16 mouse cellular contexts compared by ENCODE assay signal in genomic region chr11:103177815-103178485, GRCm38 (mm10). TPM values are rescaled to one million over a fixed set of nuclear protein-coding genes. Genes with fewer than 3 reads are reported as not detected.
DNase-seq lines count a peak whose midpoint lies in the region; ATAC-seq lines count a peak whose summit lies in the region.
"Had no signal": no experiment of that assay in that cellular context is flagged by ENCODE, and none has a peak within 500 bp of the region (broad histone marks: within the 10 kb centered on the region; RNA-seq: fewer than 3 reads in every experiment).

No protein-coding gene starts in this region.

- peak overlapping the region; percentile 29; the same call in 1 of the 2 replicates for H3K4me2 ChIP-seq in heart, embryonic 14.5 days (ENCODE audit: low read length)
- no peak overlapping the region for H3K4me2 ChIP-seq in hindbrain, embryonic 13.5 days
- H3K4me2 ChIP-seq: intestine, embryonic 15.5 days; midbrain, embryonic 11.5 days had no signal

- WGBS in heart, embryonic 14.5 days = 79% methylated on average over 15 of the region's 15 CpGs
- WGBS in hindbrain, embryonic 13.5 days = 83% methylated on average over 15 of the region's 15 CpGs
- 84% methylated on average over 15 of the region's 15 CpGs for whole genome bisulfite sequencing in forebrain, embryonic 10.5 days

- no peak for ATAC-seq in heart, embryonic 14.5 days (ENCODE audit: insufficient number of reproducible peaks, insufficient read depth, low FRiP score, low read depth)
- ATAC-seq in activated CD4-positive, CD25-positive, alpha-beta regulatory T cell, adult 4 months = peak; percentile 6
- no peak for ATAC-seq in hindbrain, embryonic 13.5 days (ENCODE audit: low FRiP score)
- ATAC-seq: intestine, embryonic 15.5 days had no signal

- peaks cover 18 to 26% of the 10 kb centered on the region in 2 experiments for H3K4me1 ChIP-seq in heart, embryonic 14.5 days (ENCODE audit: control insufficient read depth in 2 of 2, insufficient read depth in 2 of 2, low read length in 2 of 2)
- peaks cover 4% of the 10 kb centered on the region; the same call in 1 of the 2 replicates for H3K4me1 ChIP-seq in hindbrain, embryonic 13.5 days (replicated peaks)
- peaks cover 6% of the 10 kb centered on the region for H3K4me1 ChIP-seq in forebrain, embryonic 10.5 days

- H3K36me3 ChIP-seq in heart, embryonic 14.5 days (ENCODE audit: control insufficient read depth, insufficient read depth, low read length) = no peaks in the 10 kb centered on the region
- H3K36me3 ChIP-seq in hindbrain, embryonic 13.5 days = no peaks in the 10 kb centered on the region
- H3K36me3 ChIP-seq in forebrain, embryonic 10.5 days (replicated peaks) = no peaks in the 10 kb centered on the region
- H3K36me3 ChIP-seq: intestine, embryonic 15.5 days had no signal

- H3K9ac ChIP-seq in heart, embryonic 14.5 days (ENCODE audit: low read length) = 0 out of 2 replicates have a peak overlapping the region, but pooled peaks have one; percentile 36
- H3K9ac ChIP-seq in hindbrain, embryonic 13.5 days = no peak overlapping the region
- H3K9ac ChIP-seq: intestine, embryonic 15.5 days had no signal

- peak overlapping the region; percentile 34 to 64; a peak in 2 of 4 replicates for H3K27ac ChIP-seq in heart, embryonic 14.5 days (replicated peaks in 1 of 2; ENCODE audit: control insufficient read depth in 1 of 2, insufficient read depth in 1 of 2, low read depth in 2 of 2, low read length in 2 of 2)
- H3K27ac ChIP-seq in hindbrain, embryonic 13.5 days = no peak overlapping the region
- no peak overlapping the region for H3K27ac ChIP-seq in forebrain, embryonic 10.5 days
- H3K27ac ChIP-seq: intestine, embryonic 15.5 days had no signal

- no peak for DNase-seq in heart, postnatal 4 days
- DNase-seq in CD4-positive helper T cell, adult 2 months (ENCODE audit: low read depth, low spot score) = peak; percentile 67
- DNase-seq in lung, postnatal 36 days = peak; percentile 67
- no peak for DNase-seq in forebrain, embryonic 10.5 days (ENCODE audit: extremely low spot score, low spot score)
- DNase-seq in left cerebral cortex, adult 9 months (ENCODE audit: low spot score in 2 of 2) = no peak
- DNase-seq: adrenal gland, postnatal 25 days; cerebellum, postnatal 25 days; gastrocnemius, postnatal 10 days had no signal

- peaks cover 4% of the 10 kb centered on the region; the same call in 1 of the 2 replicates for H3K27me3 ChIP-seq in heart, embryonic 14.5 days (ENCODE audit: control insufficient read depth, insufficient read depth, low read length)
- peaks cover 30% of the 10 kb centered on the region for H3K27me3 ChIP-seq in hindbrain, embryonic 13.5 days
- H3K27me3 ChIP-seq in forebrain, embryonic 10.5 days (ENCODE audit: poor library complexity, severe bottlenecking) = peaks cover 49% of the 10 kb centered on the region

- no peak overlapping the region for H3K4me3 ChIP-seq in heart, embryonic 14.5 days (ENCODE audit: control insufficient read depth in 1 of 2, insufficient read depth in 1 of 2, low read depth in 1 of 2, low read length in 2 of 2)
- no peak overlapping the region for H3K4me3 ChIP-seq in hindbrain, embryonic 13.5 days
- H3K4me3 ChIP-seq in forebrain, embryonic 10.5 days = no peak overlapping the region
- H3K4me3 ChIP-seq: intestine, embryonic 15.5 days had no signal

- H3K9me3 ChIP-seq in heart, embryonic 14.5 days (ENCODE audit: control insufficient read depth, low read length) = no peaks in the 10 kb centered on the region
- no peaks in the 10 kb centered on the region for H3K9me3 ChIP-seq in hindbrain, embryonic 13.5 days
- no peaks in the 10 kb centered on the region for H3K9me3 ChIP-seq in forebrain, embryonic 10.5 days
- H3K9me3 ChIP-seq: intestine, embryonic 15.5 days had no signal

RNA-seq across cellular contexts. Expression of gene Fmnl1, which starts 7.0 kb away (rescaled TPM):
- polyA plus RNA-seq in heart, embryonic 14.5 days (2014; fragmentation: Nextera tagmentation; extraction: Ambion mirVana) = 2.3 and 2.9 TPM in 2 replicates
- 1 to 10 TPM; 7.4 to 8.6 TPM for total RNA-seq in heart, postnatal 4 days (2021)
- polyA plus RNA-seq in activated CD4-positive, CD25-positive, alpha-beta regulatory T cell, adult 4 months (2017; shearing (Covaris generic)) = 10 to 100 TPM; 60.0 to 62.7 TPM
- polyA plus RNA-seq in hindbrain, embryonic 13.5 days (2015; fragmentation: Nextera tagmentation; extraction: Ambion mirVana) = 3.1 and 3.3 TPM in 2 replicates
- polyA plus RNA-seq in forebrain, embryonic 10.5 days (2016; fragmentation: Nextera tagmentation; extraction: Ambion mirVana) = 0.47 and 0.81 TPM in 2 replicates

RNA-seq across cellular contexts. Expression of gene 1700023F06Rik, which starts 30.4 kb away (rescaled TPM):
- 0.18 and 0.30 TPM in 2 replicates for polyA plus RNA-seq in heart, embryonic 14.5 days (2014; fragmentation: Nextera tagmentation; extraction: Ambion mirVana)
- total RNA-seq in heart, postnatal 4 days (2021) = not detected
- not detected for polyA plus RNA-seq in activated CD4-positive, CD25-positive, alpha-beta regulatory T cell, adult 4 months (2017; shearing (Covaris generic))
- 0.87 and 1.3 TPM in 2 replicates for polyA plus RNA-seq in hindbrain, embryonic 13.5 days (2015; fragmentation: Nextera tagmentation; extraction: Ambion mirVana)
- 0.21 and 0.32 TPM in 2 replicates for polyA plus RNA-seq in forebrain, embryonic 10.5 days (2016; fragmentation: Nextera tagmentation; extraction: Ambion mirVana)
- total RNA-seq: adrenal gland, postnatal 25 days; gastrocnemius, postnatal 10 days; MEL had no signal

RNA-seq across cellular contexts. Expression of gene Spata32, which starts 40.3 kb away (rescaled TPM):
- polyA plus RNA-seq in heart, embryonic 14.5 days (2014; fragmentation: Nextera tagmentation; extraction: Ambion mirVana) = not detected in 2 replicates
- total RNA-seq in heart, postnatal 4 days (2021) = not detected
- polyA plus RNA-seq in activated CD4-positive, CD25-positive, alpha-beta regulatory T cell, adult 4 months (2017; shearing (Covaris generic)) = not detected
- 0.40 and 0.58 TPM in 2 replicates for polyA plus RNA-seq in hindbrain, embryonic 13.5 days (2015; fragmentation: Nextera tagmentation; extraction: Ambion mirVana)
- not detected in 2 replicates for polyA plus RNA-seq in forebrain, embryonic 10.5 days (2016; fragmentation: Nextera tagmentation; extraction: Ambion mirVana)
- total RNA-seq: adrenal gland, postnatal 25 days; gastrocnemius, postnatal 10 days; MEL had no signal
- polyA plus RNA-seq: intestine, embryonic 15.5 days; large intestine, adult 2 months; limb, embryonic 11.5 days; midbrain, embryonic 11.5 days had no signal

RNA-seq across cellular contexts. Expression of gene Hexim2, which starts 45.7 kb away (rescaled TPM):
- 4.1 and 4.6 TPM in 2 replicates for polyA plus RNA-seq in heart, embryonic 14.5 days (2014; fragmentation: Nextera tagmentation; extraction: Ambion mirVana)
- 1 to 10 TPM; 4.2 to 4.8 TPM for total RNA-seq in heart, postnatal 4 days (2021)
- polyA plus RNA-seq in activated CD4-positive, CD25-positive, alpha-beta regulatory T cell, adult 4 months (2017; shearing (Covaris generic)) = 1 to 10 TPM; 2.2 to 3.6 TPM
- 21.3 and 22.3 TPM in 2 replicates for polyA plus RNA-seq in hindbrain, embryonic 13.5 days (2015; fragmentation: Nextera tagmentation; extraction: Ambion mirVana)
- 7.2 and 7.6 TPM in 2 replicates for polyA plus RNA-seq in forebrain, embryonic 10.5 days (2016; fragmentation: Nextera tagmentation; extraction: Ambion mirVana)

Comparison
In these comparisons a context has a peak if more than half of its experiments do, and no peak if none do; other contexts are left out.
1. H3K27ac ChIP-seq: peak in heart, embryonic 14.5 days (2 of 2); none in hindbrain, embryonic 13.5 days (single experiment) and forebrain, embryonic 10.5 days (single experiment).
2. DNase-seq: peak in CD4-positive helper T cell, adult 2 months (single experiment) and lung, postnatal 36 days (single experiment); none in heart, postnatal 4 days (single experiment), forebrain, embryonic 10.5 days (single experiment) and left cerebral cortex, adult 9 months (0 of 2).
3. RNA of gene Fmnl1, which starts 7.0 kb away (polyA plus RNA-seq): 60.0 to 62.7 TPM in activated CD4-positive, CD25-positive, alpha-beta regulatory T cell, adult 4 months; 3.1 to 3.3 TPM in hindbrain, embryonic 13.5 days, 2.3 to 2.9 TPM in heart, embryonic 14.5 days and 0.47 to 0.81 TPM in forebrain, embryonic 10.5 days; every median in the first group is over 10 times any median in the second.